ENCODE assay signal across 10 mouse cellular contexts in the genomic region with DNA sequence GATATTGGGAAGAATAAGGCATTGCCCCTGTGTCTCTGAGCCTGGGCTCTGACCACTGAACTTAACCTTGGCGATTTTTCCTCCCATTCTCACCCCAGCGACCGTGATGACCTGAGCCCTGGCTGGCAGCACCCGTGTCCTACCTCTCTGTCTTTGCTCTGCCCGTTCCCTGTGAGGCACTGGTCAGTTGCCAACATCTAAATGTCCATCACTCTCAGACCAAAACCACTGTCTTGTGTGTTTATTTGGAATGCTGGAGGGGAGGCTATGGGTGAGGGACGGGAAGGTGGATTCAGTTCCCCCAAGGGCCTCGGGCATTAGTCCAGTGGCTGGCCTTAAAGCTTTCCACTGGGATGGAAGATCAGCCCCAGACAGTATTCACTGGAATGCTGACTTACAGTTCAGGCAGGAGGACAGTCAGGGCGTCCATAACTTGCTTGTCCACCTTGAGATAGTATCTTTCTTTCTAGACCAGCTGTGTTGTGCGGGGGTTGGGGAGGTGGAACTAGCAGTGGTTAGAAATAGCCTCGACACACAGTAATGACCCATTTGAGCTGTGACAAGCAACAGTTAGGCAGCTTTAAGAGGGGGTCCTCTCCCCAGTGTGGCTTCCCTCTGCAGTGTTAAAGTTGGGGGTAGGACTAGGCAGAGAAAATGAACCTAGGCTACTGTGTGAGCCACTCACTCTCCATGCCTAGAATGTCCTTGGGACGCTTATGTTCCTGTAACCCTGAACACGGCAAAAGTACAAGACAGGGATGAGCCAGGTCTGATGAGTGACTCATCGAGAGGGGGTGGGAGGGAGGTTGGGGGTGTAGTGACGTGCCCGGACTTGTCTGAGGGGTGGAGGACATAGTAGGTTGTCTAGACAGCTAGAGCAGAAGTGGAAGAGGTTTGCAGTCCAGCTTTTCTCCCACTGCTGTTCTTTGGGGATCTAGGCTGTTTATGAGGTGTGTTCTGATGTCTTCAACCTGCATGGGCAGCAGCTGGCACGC. TPM values are rescaled to one million over a fixed set of nuclear protein-coding genes. Genes with fewer than 3 reads are reported as not detected.
DNase-seq lines count a peak whose midpoint lies in the region; ATAC-seq and TF ChIP-seq lines count a peak whose summit lies in the region.
"Had no signal": no experiment of that assay in that cellular context is flagged by ENCODE, and none has a peak within 500 bp of the region (broad histone marks: within the 10 kb centered on the region; RNA-seq: fewer than 3 reads in every experiment).

No protein-coding gene starts in this region.

- H3K4me1 ChIP-seq in E14TG2a.4 (replicated peaks; ENCODE audit: low read depth, low read length): peaks cover 59% of the 10 kb centered on the region
- peaks cover 17% of the 10 kb centered on the region for H3K4me1 ChIP-seq in cerebellum, adult 2 months (ENCODE audit: control insufficient read depth, insufficient read depth, low read length)
- peaks cover 19% of the 10 kb centered on the region for H3K4me1 ChIP-seq in intestine, embryonic 16.5 days (ENCODE audit: control insufficient read depth, insufficient read depth, low read length)

- TF ChIP-seq POLR2A in cerebellum, adult 2 months (IDR thresholded peaks at IDR 0.05; ENCODE audit: borderline replicate concordance, insufficient read depth, low read length): peak; percentile 38; the same call in 1 of the 2 replicates

- no peak for DNase-seq in frontal cortex, postnatal 25 days (ENCODE audit: low spot score in 2 of 2)
- DNase-seq in cerebellum, adult 2 months: peak; percentile 70 to 72
- DNase-seq in layer of hippocampus, adult 11-12 months (ENCODE audit: low spot score): no peak
- no peak for DNase-seq in spleen, postnatal 4 days (ENCODE audit: low spot score in 2 of 2)
- DNase-seq in gastrocnemius, postnatal 10 days: no peak
- DNase-seq: kidney, adult 2 months had no signal

- H3K36me3 ChIP-seq in E14TG2a.4 (ENCODE audit: insufficient read depth, low read length): peaks cover 33% of the 10 kb centered on the region
- no peaks in the 10 kb centered on the region for H3K36me3 ChIP-seq in intestine, embryonic 16.5 days (ENCODE audit: control insufficient read depth, insufficient read depth, low read length)

- no peaks in the 10 kb centered on the region for H3K27me3 ChIP-seq in E14TG2a.4 (ENCODE audit: insufficient read depth, low read length)
- H3K27me3 ChIP-seq in cerebellum, adult 2 months (ENCODE audit: control insufficient read depth, insufficient read depth, low read length): no peaks in the 10 kb centered on the region
- H3K27me3 ChIP-seq in intestine, embryonic 16.5 days (replicated peaks; ENCODE audit: control insufficient read depth, insufficient read depth, low read length): no peaks in the 10 kb centered on the region

- peak overlapping the region; percentile 82; the same call in 1 of the 2 replicates for H3K9ac ChIP-seq in intestine, embryonic 16.5 days (ENCODE audit: low read depth, low read length)

- no peak for TF ChIP-seq CTCF in E14TG2a.4 (conservative IDR thresholded peaks at IDR 0.05; ENCODE audit: low read length)
- no peak for TF ChIP-seq CTCF in cerebellum, adult 2 months (IDR thresholded peaks at IDR 0.05; ENCODE audit: borderline replicate concordance, insufficient read depth, low read depth, low read length)

- WGBS in cerebellum, adult 2 months: 14% methylated on average over 16 of the region's 16 CpGs
- 69% methylated on average over 16 of the region's 16 CpGs for WGBS in intestine, embryonic 16.5 days

- H3K27ac ChIP-seq in cerebellum, adult 2 months (ENCODE audit: insufficient read depth, low read length): peak overlapping the region; percentile 96
- H3K27ac ChIP-seq in intestine, embryonic 16.5 days (ENCODE audit: low read length): no peak overlapping the region
- H3K27ac ChIP-seq: macrophage had no signal

- peak overlapping the region; percentile 89 for H3K4me3 ChIP-seq in E14TG2a.4 (replicated peaks; ENCODE audit: low read length)
- peak overlapping the region; percentile 57 for H3K4me3 ChIP-seq in cerebellum, adult 2 months (replicated peaks; ENCODE audit: insufficient read depth, low read depth, low read length)
- H3K4me3 ChIP-seq in intestine, embryonic 16.5 days (ENCODE audit: low read length): 0 out of 2 replicates have a peak overlapping the region, but pooled peaks have one; percentile 2

- H3K9me3 ChIP-seq in E14TG2a.4 (ENCODE audit: low read length): no peaks in the 10 kb centered on the region
- no peaks in the 10 kb centered on the region for H3K9me3 ChIP-seq in intestine, embryonic 16.5 days (ENCODE audit: control insufficient read depth, low read length)

- peak; percentile 32; the same call in 1 of the 2 replicates for ATAC-seq in frontal cortex, adult (ENCODE audit: low TSS enrichment)
- no peak for ATAC-seq in intestine, embryonic 16.5 days

- H3K4me2 ChIP-seq in intestine, embryonic 16.5 days (ENCODE audit: low read depth, low read length): no peak overlapping the region

RNA-seq across cellular contexts. Expression of a gene that starts 2.4 kb away (rescaled TPM):
- 112 and 114 TPM in 2 replicates for polyA plus RNA-seq in cerebellum, adult 2 months (2012; rRNA removed)
- 1.9 and 2.0 TPM in 2 replicates for polyA plus RNA-seq in intestine, embryonic 16.5 days (2015; fragmentation: Nextera tagmentation; extraction: Ambion mirVana)
- 1 to 10 TPM; 5.8 to 7.9 TPM for total RNA-seq in gastrocnemius, postnatal 10 days (2021)

RNA-seq across cellular contexts. Expression of a gene that starts 8.0 kb away (rescaled TPM):
- polyA plus RNA-seq in cerebellum, adult 2 months (2012; rRNA removed): 141 and 152 TPM in 2 replicates
- polyA plus RNA-seq in intestine, embryonic 16.5 days (2015; fragmentation: Nextera tagmentation; extraction: Ambion mirVana): 155 and 163 TPM in 2 replicates
- total RNA-seq in gastrocnemius, postnatal 10 days (2021): 10 to 100 TPM; 50.8 to 51.4 TPM

RNA-seq across cellular contexts. Expression of a gene that starts 27.6 kb away (rescaled TPM):
- polyA plus RNA-seq in cerebellum, adult 2 months (2012; rRNA removed): 146 and 152 TPM in 2 replicates
- 18.6 and 18.7 TPM in 2 replicates for polyA plus RNA-seq in intestine, embryonic 16.5 days (2015; fragmentation: Nextera tagmentation; extraction: Ambion mirVana)
- 10 to 100 TPM; 13.2 to 16.8 TPM for total RNA-seq in gastrocnemius, postnatal 10 days (2021)

RNA-seq across cellular contexts. Expression of a gene that starts 38.0 kb away (rescaled TPM):
- 123 and 133 TPM in 2 replicates for polyA plus RNA-seq in cerebellum, adult 2 months (2012; rRNA removed)
- polyA plus RNA-seq in intestine, embryonic 16.5 days (2015; fragmentation: Nextera tagmentation; extraction: Ambion mirVana): 0.16 and 0.23 TPM in 2 replicates
- 1 to 10 TPM in 1 of 2 experiments, under 1 TPM in 1; 0.49 to 1.0 TPM for total RNA-seq in gastrocnemius, postnatal 10 days (2021)

RNA-seq across cellular contexts. Expression of a gene that starts 43.4 kb away (rescaled TPM):
- 38.1 and 39.4 TPM in 2 replicates for polyA plus RNA-seq in cerebellum, adult 2 months (2012; rRNA removed)
- 39.6 and 41.3 TPM in 2 replicates for polyA plus RNA-seq in intestine, embryonic 16.5 days (2015; fragmentation: Nextera tagmentation; extraction: Ambion mirVana)
- 10 to 100 TPM; 18.3 to 22.2 TPM for total RNA-seq in gastrocnemius, postnatal 10 days (2021)
- polyA plus RNA-seq: macrophage had no signal

Comparison
In these comparisons a context has a peak if more than half of its experiments do, and no peak if none do; other contexts are left out.
1. DNase-seq: peak in cerebellum, adult 2 months (2 of 2); none in frontal cortex, postnatal 25 days (0 of 2), layer of hippocampus, adult 11-12 months (single experiment), spleen, postnatal 4 days (0 of 2) and gastrocnemius, postnatal 10 days (single experiment).
2. H3K4me3 ChIP-seq: peak in every context shown above with its lines; median percentile 89 in E14TG2a.4; 57 in cerebellum, adult 2 months; 2 in intestine, embryonic 16.5 days.
3. RNA of a gene that starts 2.4 kb away (polyA plus RNA-seq): 112 to 114 TPM in cerebellum, adult 2 months; 1.9 to 2.0 TPM in intestine, embryonic 16.5 days; every median in the first group is over 10 times any median in the second.